Mouse (Mus musculus): ENCODE data around the gene Glyr1. TPM values are rescaled to one million over a fixed set of nuclear protein-coding genes. Genes with fewer than 3 reads are reported as not detected.
A peak's percentile ranks its signal among the peaks of the same experiment; 100 is the strongest.

The Glyr1 gene
- polyA plus RNA-seq, 1 experiment: 76.1 TPM

DNA sequence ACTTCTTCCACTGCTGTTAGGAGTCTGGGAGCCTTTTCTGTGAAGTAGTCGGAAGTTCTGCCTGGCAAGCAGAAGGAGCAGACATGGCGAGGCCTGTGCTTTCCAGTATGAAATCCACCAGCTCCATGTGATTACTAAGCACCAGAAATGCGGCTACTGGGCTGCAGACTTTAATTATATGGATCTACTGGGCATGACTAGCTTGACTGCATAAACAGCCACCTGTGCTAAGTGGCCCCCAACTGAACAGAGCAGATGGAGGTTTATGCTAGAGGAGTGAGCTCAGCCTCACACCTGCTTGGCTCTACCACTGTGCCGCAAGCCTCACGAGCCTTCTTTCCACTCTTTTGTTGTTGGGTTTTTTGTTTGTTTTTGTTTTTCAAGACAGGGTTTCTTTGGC, 75.1 kb downstream of the Glyr1 start:
- Histone ChIP-seq H3K4me1 (ENCODE audit: control insufficient read depth, insufficient read depth, low read length) (no peaks in the 10 kb centered on the region), H3K27ac (ENCODE audit: insufficient read depth, low read depth, low read length) (no peak overlapping the region), H3K4me3 (ENCODE audit: insufficient read depth, low read depth, low read length) (no peak overlapping the region), H3K27me3 (replicated peaks; ENCODE audit: control insufficient read depth, insufficient read depth, low read length) (no peaks in the 10 kb centered on the region), H3K36me3 (ENCODE audit: control insufficient read depth, insufficient read depth, low read length) (no peaks in the 10 kb centered on the region)
- TF ChIP-seq CTCF (conservative IDR thresholded peaks at IDR 0.05; ENCODE audit: insufficient read depth, insufficient read length, low read depth, low read length): no peak
- TF ChIP-seq POLR2A (IDR thresholded peaks at IDR 0.05; ENCODE audit: low read depth, low read length): no peak
- WGBS: 90% methylated on average over 5 of the region's 5 CpGs
- no peak for DNase-seq

DNA sequence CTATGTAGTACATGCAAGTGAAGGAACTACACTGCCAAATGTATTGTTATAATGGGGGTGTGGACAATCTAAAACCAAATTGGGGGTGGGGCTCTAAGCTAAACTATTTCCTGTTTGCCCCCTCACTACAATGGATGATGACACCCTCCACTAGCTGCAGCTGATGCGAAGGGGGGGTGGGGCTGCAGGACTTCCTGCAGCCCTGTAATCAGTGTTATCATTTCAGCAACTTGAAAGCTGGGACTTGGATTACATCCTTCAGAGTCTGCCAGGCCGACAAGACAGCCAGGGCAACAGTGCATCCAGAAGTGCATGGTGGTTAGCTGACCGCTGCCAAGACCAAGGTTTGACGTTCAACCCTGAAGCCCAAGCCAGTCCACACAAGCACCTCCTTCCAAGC, 78.0 kb downstream of the Glyr1 start:
- 56% methylated on average over 4 of the region's 4 CpGs for WGBS
- H3K36me3 ChIP-seq (ENCODE audit: control insufficient read depth, insufficient read depth, low read length): no peaks in the 10 kb centered on the region
- no peak overlapping the region for H3K4me3 ChIP-seq (ENCODE audit: insufficient read depth, low read depth, low read length)
- H3K27me3 ChIP-seq (replicated peaks; ENCODE audit: control insufficient read depth, insufficient read depth, low read length): no peaks in the 10 kb centered on the region
- peak; percentile 27 for DNase-seq
- H3K4me1 ChIP-seq (ENCODE audit: control insufficient read depth, insufficient read depth, low read length): no peaks in the 10 kb centered on the region
- no peak for TF ChIP-seq CTCF (conservative IDR thresholded peaks at IDR 0.05; ENCODE audit: insufficient read depth, insufficient read length, low read depth, low read length)
- no peak for TF ChIP-seq POLR2A (IDR thresholded peaks at IDR 0.05; ENCODE audit: low read depth, low read length)
- H3K27ac ChIP-seq (ENCODE audit: insufficient read depth, low read depth, low read length): no peak overlapping the region

DNA sequence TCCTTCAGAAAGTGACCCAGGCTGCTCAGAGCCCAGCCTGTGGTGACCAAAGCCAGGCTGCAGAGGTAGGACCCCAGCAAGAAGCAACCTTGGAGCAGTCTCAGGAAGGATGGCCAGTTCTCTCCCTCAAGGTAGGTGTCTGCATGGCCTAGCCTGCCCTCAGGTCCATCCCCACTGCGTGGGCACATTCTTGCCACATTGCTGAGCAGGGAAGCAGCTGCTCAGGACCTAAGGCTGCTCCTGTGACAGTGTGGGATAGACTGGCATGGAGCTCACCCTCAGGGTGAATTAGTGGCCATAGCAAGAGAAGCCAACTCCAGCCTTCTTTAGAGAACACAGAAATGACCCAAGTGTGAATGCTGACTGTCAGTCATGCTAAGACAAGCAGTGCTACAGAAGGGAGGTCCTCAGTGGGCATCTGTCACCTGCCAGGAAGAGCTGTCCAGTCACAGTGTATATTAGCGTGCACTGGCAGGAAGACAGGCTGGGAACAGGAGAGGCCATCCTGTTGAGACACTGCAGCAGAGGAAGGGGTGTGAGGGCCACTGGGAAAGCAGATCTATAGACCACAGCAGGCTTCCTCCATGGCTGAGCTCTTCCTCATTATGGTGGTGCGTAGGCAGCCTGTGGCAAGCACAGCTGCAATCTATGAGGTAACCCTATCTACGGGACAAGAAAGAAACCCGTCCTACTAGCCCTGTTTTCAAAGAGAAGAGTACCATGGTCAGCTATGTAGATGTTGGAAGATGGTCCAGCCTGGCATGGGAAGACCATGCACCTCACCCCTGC, 80.4 kb downstream of the Glyr1 start:
- no peak for TF ChIP-seq POLR2A (IDR thresholded peaks at IDR 0.05; ENCODE audit: low read depth, low read length)
- no peak for TF ChIP-seq CTCF (conservative IDR thresholded peaks at IDR 0.05; ENCODE audit: insufficient read depth, insufficient read length, low read depth, low read length)
- no peak overlapping the region for H3K27ac ChIP-seq (ENCODE audit: insufficient read depth, low read depth, low read length)
- no peaks in the 10 kb centered on the region; the same call in 1 of the 2 replicates for H3K4me1 ChIP-seq (ENCODE audit: control insufficient read depth, insufficient read depth, low read length)
- no peak overlapping the region for H3K4me3 ChIP-seq (ENCODE audit: insufficient read depth, low read depth, low read length)
- 89% methylated on average over 5 of the region's 5 CpGs for WGBS
- H3K27me3 ChIP-seq (replicated peaks; ENCODE audit: control insufficient read depth, insufficient read depth, low read length): no peaks in the 10 kb centered on the region
- no peaks in the 10 kb centered on the region for H3K36me3 ChIP-seq (ENCODE audit: control insufficient read depth, insufficient read depth, low read length)
- no peak for DNase-seq

DNA sequence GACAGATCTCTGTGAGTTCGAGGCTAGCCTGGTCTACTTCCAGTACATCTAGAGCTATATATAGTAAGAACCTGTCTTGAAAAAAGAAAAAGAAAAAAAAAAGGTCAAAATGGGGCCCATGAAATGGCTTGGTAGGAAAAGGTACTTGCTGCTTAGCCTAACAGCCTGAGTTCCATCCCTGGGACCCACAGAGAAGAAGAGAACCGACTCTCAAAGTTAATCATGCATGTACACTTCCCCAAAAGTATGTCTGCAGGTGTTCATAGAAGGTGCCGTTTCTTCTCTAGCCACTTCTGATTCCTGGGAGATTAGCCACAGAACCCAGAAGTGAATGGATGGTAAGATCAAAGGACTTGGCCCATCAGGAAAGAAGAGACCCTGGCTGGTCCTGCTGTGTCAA, 81.2 kb downstream of the Glyr1 start:
- WGBS: 70% methylated on average over 3 of the region's 3 CpGs
- no peak for TF ChIP-seq POLR2A (IDR thresholded peaks at IDR 0.05; ENCODE audit: low read depth, low read length)
- TF ChIP-seq CTCF (conservative IDR thresholded peaks at IDR 0.05; ENCODE audit: insufficient read depth, insufficient read length, low read depth, low read length): no peak

DNA sequence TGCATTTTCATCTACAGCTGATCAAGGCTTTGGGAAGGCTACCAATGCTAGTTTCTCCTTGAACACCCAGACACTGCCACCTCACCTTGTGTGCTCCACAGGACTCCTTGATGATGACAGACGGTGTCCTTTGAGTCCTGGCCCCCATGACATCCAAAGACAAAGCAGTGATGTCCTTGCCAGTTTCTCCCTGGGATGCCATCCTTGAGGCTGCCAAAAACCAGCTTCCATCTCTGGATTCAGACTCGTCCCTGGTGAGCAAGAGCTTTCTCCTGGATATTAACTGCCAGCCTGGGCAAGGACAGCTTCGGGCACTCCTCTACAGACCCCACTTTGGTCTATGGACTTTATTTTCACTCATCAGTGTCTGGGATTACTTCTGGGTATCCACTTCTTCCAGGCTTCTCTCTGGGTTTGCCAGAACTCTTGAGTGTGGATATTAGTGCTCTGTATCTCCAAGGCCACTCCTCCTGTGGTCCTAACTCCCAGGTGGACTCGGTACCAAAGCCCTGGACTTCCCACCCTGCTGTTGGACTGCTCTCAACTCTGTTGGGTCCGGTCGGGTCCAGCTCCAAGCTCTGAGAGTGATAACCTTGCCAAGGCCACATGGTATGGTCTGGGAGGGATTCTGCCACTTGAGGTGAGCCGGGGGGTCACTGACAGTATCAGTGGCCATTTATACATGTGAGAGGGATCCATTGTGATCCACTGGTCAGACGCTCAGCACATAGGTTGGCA, 84.1 kb downstream of the Glyr1 start:
- no peak overlapping the region for H3K4me3 ChIP-seq (ENCODE audit: insufficient read depth, low read depth, low read length)
- 90% methylated on average over 8 of the region's 8 CpGs for WGBS
- no peak overlapping the region for H3K27ac ChIP-seq (ENCODE audit: insufficient read depth, low read depth, low read length)
- H3K36me3 ChIP-seq (ENCODE audit: control insufficient read depth, insufficient read depth, low read length): no peaks in the 10 kb centered on the region
- peaks cover 4% of the 10 kb centered on the region; the same call in 1 of the 2 replicates for H3K4me1 ChIP-seq (ENCODE audit: control insufficient read depth, insufficient read depth, low read length)
- H3K27me3 ChIP-seq (replicated peaks; ENCODE audit: control insufficient read depth, insufficient read depth, low read length): no peaks in the 10 kb centered on the region
- DNase-seq: no peak
- TF ChIP-seq POLR2A (IDR thresholded peaks at IDR 0.05; ENCODE audit: low read depth, low read length): no peak
- TF ChIP-seq CTCF (conservative IDR thresholded peaks at IDR 0.05; ENCODE audit: insufficient read depth, insufficient read length, low read depth, low read length): no peak

More for the DNA sequence above, 81.2 kb downstream of the Glyr1 start:
- Histone ChIP-seq H3K4me3 (ENCODE audit: insufficient read depth, low read depth, low read length) (no peak overlapping the region), H3K27ac (ENCODE audit: insufficient read depth, low read depth, low read length) (no peak overlapping the region), H3K27me3 (replicated peaks; ENCODE audit: control insufficient read depth, insufficient read depth, low read length) (no peaks in the 10 kb centered on the region), H3K4me1 (ENCODE audit: control insufficient read depth, insufficient read depth, low read length) (no peaks in the 10 kb centered on the region; the same call in 1 of the 2 replicates), H3K36me3 (ENCODE audit: control insufficient read depth, insufficient read depth, low read length) (no peaks in the 10 kb centered on the region)
- DNase-seq: no peak

DNA sequence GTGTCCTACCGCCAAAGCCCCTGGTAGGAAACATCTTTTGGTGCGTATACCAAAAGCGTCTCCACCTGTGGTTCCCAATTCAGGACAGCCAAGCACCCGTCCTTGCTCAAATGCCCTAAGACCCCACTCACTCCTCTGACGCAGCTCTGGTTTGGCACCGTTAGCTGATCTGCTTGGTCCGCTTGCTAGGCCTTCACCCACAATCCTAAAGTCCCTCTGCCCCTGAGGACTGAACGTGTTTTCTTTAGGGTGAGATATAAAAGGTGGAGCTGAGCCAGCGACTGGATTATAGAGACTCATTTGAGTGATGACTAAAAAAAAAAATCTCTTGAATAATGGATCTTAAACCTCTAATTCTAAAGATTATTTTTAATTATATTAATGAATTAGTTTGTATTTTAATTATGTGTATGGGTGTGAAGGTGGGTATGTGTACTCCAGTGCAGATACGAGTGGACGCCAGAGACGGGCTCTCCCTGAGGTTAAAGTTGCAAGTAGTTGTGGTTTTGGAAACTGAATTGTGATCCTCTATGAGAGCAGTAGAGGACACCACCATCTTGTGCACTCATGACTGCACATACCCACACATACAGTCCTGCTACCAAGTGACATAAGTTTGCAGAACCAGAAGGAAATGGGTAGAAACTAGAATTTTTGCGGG, 84.8 kb downstream of the Glyr1 start:
- Histone ChIP-seq H3K27me3 (replicated peaks; ENCODE audit: control insufficient read depth, insufficient read depth, low read length) (no peaks in the 10 kb centered on the region), H3K27ac (ENCODE audit: insufficient read depth, low read depth, low read length) (peak overlapping the region; percentile 37; the same call in 1 of the 2 replicates), H3K4me1 (ENCODE audit: control insufficient read depth, insufficient read depth, low read length) (peaks cover 4% of the 10 kb centered on the region; the same call in 1 of the 2 replicates), H3K36me3 (ENCODE audit: control insufficient read depth, insufficient read depth, low read length) (no peaks in the 10 kb centered on the region), H3K4me3 (ENCODE audit: insufficient read depth, low read depth, low read length) (peak overlapping the region; percentile 82)
- TF ChIP-seq CTCF (conservative IDR thresholded peaks at IDR 0.05; ENCODE audit: insufficient read depth, insufficient read length, low read depth, low read length): no peak
- no peak for TF ChIP-seq POLR2A (IDR thresholded peaks at IDR 0.05; ENCODE audit: low read depth, low read length)
- 15% methylated on average over 13 of the region's 13 CpGs for WGBS
- DNase-seq: no peak

Other genes starting within 250 kb of the Glyr1 start
- gene 4930562C15Rik, start 214.4 kb downstream of the Glyr1 start, polyA plus RNA-seq (2012; rRNA removed): 0.03 TPM in 1 of 2 replicates, not detected in the other
- 38.4 and 39.2 TPM in 2 replicates for gene Ubald1, start 169.5 kb downstream of the Glyr1 start, polyA plus RNA-seq (2012; rRNA removed)
- 197 and 218 TPM in 2 replicates for gene Mgrn1, start 163.6 kb downstream of the Glyr1 start, polyA plus RNA-seq (2012; rRNA removed)
- 137 and 145 TPM in 2 replicates for gene Nudt16l1, start 111.1 kb downstream of the Glyr1 start, polyA plus RNA-seq (2012; rRNA removed)
- gene Anks3, start 85.7 kb downstream of the Glyr1 start, polyA plus RNA-seq (2012; rRNA removed): 50.7 and 61.1 TPM in 2 replicates
- 0.33 TPM in 1 of 2 replicates, not detected in the other for gene Sept12, start 52.0 kb downstream of the Glyr1 start, polyA plus RNA-seq (2012; rRNA removed)
- 156 and 232 TPM in 2 replicates for gene Smim22, start 42.6 kb downstream of the Glyr1 start, polyA plus RNA-seq (2012; rRNA removed)
- 251 and 286 TPM in 2 replicates for gene Rogdi, start 36.3 kb downstream of the Glyr1 start, polyA plus RNA-seq (2012; rRNA removed)
- gene Ubn1, start 194 bp upstream of the Glyr1 start, polyA plus RNA-seq (2012; rRNA removed): 22.9 and 28.7 TPM in 2 replicates
- gene Ppl, start 82.6 kb upstream of the Glyr1 start, polyA plus RNA-seq (2012; rRNA removed): 3.3 and 3.9 TPM in 2 replicates
- 0.07 and 0.34 TPM in 2 replicates for gene Sec14l5, start 97.2 kb upstream of the Glyr1 start, polyA plus RNA-seq (2012; rRNA removed)
- gene Nagpa, start 154.1 kb upstream of the Glyr1 start, polyA plus RNA-seq (2012; rRNA removed): 29.4 and 30.5 TPM in 2 replicates
- gene AU021092, start 172.4 kb upstream of the Glyr1 start, polyA plus RNA-seq (2012; rRNA removed): 42.5 and 46.4 TPM in 2 replicates
- gene Alg1, start 183.8 kb upstream of the Glyr1 start, polyA plus RNA-seq (2012; rRNA removed): 71.1 and 81.7 TPM in 2 replicates
- 59.1 and 68.1 TPM in 2 replicates for gene Eef2kmt, start 206.1 kb upstream of the Glyr1 start, polyA plus RNA-seq (2012; rRNA removed)

All from kidney, adult 2 months (tissue).